Mouse (Mus musculus) large intestine, adult 2 months (tissue): ENCODE results near the gene Runx2. TPM values are rescaled to one million over a fixed set of nuclear protein-coding genes. Genes with fewer than 3 reads are reported as not detected.

Source experiments
- DNase-seq: peaks from one replicate; pipeline ENCODE4 v3.0.0-alpha.2; 2012; ENCODE audit warnings: low read depth, low spot score
- WGBS: fragments of 180-500 bp; shearing (Covaris S2); methylation state at CpG from one replicate; pipeline ENCODE4 v1.1.7; 2018; 5-methylcytosine and 5-hydroxymethylcytosine counted together
- polyA plus RNA-seq: library from polyadenylated mRNA; depleted of rRNA; stranded (reverse); fragments of >200 nt; gene quantifications from 2 replicates; pipeline ENCODE4 v1.2.3, GENCODE M21; 2012

Gene Runx2
- polyA plus RNA-seq, 1 experiment: 1.0 TPM

- DNase-seq: no peak
- WGBS: 86% methylated on average over 4 of the region's 4 CpGs
Observed at GRCm38 (mm10) chr17:44564611-44565198, 249.9 kb downstream of the Runx2 start.

GRCm38 (mm10) chr17:44560016-44560415 is 254.6 kb downstream of the Runx2 start:
- no peak for DNase-seq
- WGBS: 80% methylated on average over 7 of the region's 7 CpGs

GRCm38 (mm10) chr17:44557199-44558111 is 257.1 kb downstream of the Runx2 start:
- no peak for DNase-seq
- 81% methylated on average over 16 of the region's 16 CpGs for WGBS

GRCm38 (mm10) chr17:44554941-44555340 is 259.7 kb downstream of the Runx2 start:
- no peak for DNase-seq
- 82% methylated on average over 4 of the region's 4 CpGs for WGBS

- 73% methylated on average over 2 of the region's 2 CpGs for WGBS
Observed at GRCm38 (mm10) chr17:44549551-44549950, 265.0 kb downstream of the Runx2 start.

GRCm38 (mm10) chr17:44547922-44548321 is 266.7 kb downstream of the Runx2 start:
- no peak for DNase-seq
- 23% methylated on average over 4 of the region's 4 CpGs for WGBS

More at GRCm38 (mm10) chr17:44549551-44549950, 265.0 kb downstream of the Runx2 start:
- DNase-seq: no peak

GRCm38 (mm10) chr17:44546801-44547200 is 267.8 kb downstream of the Runx2 start:
- 71% methylated on average over 8 of the region's 8 CpGs for WGBS

GRCm38 (mm10) chr17:44545141-44545813 is 269.3 kb downstream of the Runx2 start:
- no peak for DNase-seq
- WGBS: 32% methylated on average over 14 of the region's 14 CpGs

More at GRCm38 (mm10) chr17:44546801-44547200, 267.8 kb downstream of the Runx2 start:
- DNase-seq: no peak

GRCm38 (mm10) chr17:44542706-44543105 is 271.9 kb downstream of the Runx2 start:
- no peak for DNase-seq
- 40% methylated on average over 3 of the region's 3 CpGs for WGBS

GRCm38 (mm10) chr17:44540699-44541098 is 273.9 kb downstream of the Runx2 start:
- 50% methylated on average over 5 of the region's 5 CpGs for WGBS

GRCm38 (mm10) chr17:44538921-44539320 is 275.7 kb downstream of the Runx2 start:
- 87% methylated on average over 11 of the region's 11 CpGs for WGBS
- no peak for DNase-seq

More at GRCm38 (mm10) chr17:44540699-44541098, 273.9 kb downstream of the Runx2 start:
- no peak for DNase-seq

- WGBS: 82% methylated on average over 6 of the region's 6 CpGs
- DNase-seq: no peak
Observed at GRCm38 (mm10) chr17:44530000-44530399, 284.6 kb downstream of the Runx2 start.

GRCm38 (mm10) chr17:44528617-44529016 is 286.0 kb downstream of the Runx2 start:
- no peak for DNase-seq
- 58% methylated on average over 4 of the region's 4 CpGs for WGBS

- no peak for DNase-seq
- WGBS: 69% methylated on average over 1 of the region's 1 CpGs
Observed at GRCm38 (mm10) chr17:44524146-44524545, 290.5 kb downstream of the Runx2 start.

- no peak for DNase-seq
- WGBS: 33% methylated on average over 5 of the region's 5 CpGs
Observed at GRCm38 (mm10) chr17:44522906-44523305, 291.7 kb downstream of the Runx2 start.

- WGBS: 84% methylated on average over 11 of the region's 11 CpGs
- DNase-seq: no peak
Observed at GRCm38 (mm10) chr17:44520122-44521075, 294.2 kb downstream of the Runx2 start.

GRCm38 (mm10) chr17:44519356-44519755 is 295.2 kb downstream of the Runx2 start:
- 65% methylated on average over 3 of the region's 3 CpGs for WGBS
- no peak for DNase-seq

- DNase-seq: no peak
- 97% methylated on average over 6 of the region's 6 CpGs for WGBS
Observed at GRCm38 (mm10) chr17:44518156-44518555, 296.4 kb downstream of the Runx2 start.

GRCm38 (mm10) chr17:44508198-44508715 is 306.3 kb downstream of the Runx2 start:
- 75% methylated on average over 7 of the region's 7 CpGs for WGBS
- DNase-seq: no peak
